Mouse (Mus musculus) brain, embryonic 14.5 days (tissue): ENCODE measurements around the gene Tfpt.

Experiments used
- CTCF ChIP-seq: fragments of 200-500 bp; IDR thresholded peaks from 2 replicates; pipeline ENCODE4 v1.5.1; 2012; ENCODE audit warnings: inconsistent platforms, mild to moderate bottlenecking, moderate library complexity, borderline replicate concordance; ENCODE audit not compliant: insufficient read depth, insufficient read length; ENCODE audit errors: extremely low read depth
- POLR2A ChIP-seq: fragments of 200-500 bp; IDR thresholded peaks from 2 replicates; pipeline ENCODE4 v1.6.1; 2012; ENCODE audit warnings: mild to moderate bottlenecking, inconsistent platforms, borderline replicate concordance; ENCODE audit not compliant: poor library complexity, insufficient read depth, insufficient read length, severe bottlenecking; ENCODE audit errors: extremely low read depth

- no peak for TF ChIP-seq CTCF
- no peak for TF ChIP-seq POLR2A
These were observed 55.5 kb downstream of the Tfpt start for GRCm38 (mm10) chr7:3574216-3574615.
